Comparison of ENCODE assay signal across 8 mouse cellular contexts in the genomic region with DNA sequence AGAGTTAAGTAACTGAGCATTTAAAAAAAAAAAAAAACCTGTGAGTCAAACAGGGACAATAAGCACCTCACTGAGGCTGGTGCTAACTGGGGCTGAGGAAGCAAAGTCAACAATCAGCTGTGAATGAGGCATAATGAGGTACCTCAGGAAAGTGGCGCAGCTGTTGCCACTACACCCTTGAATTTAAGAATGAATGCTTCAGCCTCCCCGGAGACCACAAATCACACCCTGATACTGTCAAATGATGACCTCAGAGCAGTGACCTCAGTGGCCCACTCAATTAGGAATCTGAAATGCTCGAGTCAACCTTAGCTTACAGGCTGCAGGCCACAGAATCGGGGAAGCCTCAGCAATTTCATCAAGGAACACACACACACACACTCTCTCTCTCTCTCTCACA. TPM values are rescaled to one million over a fixed set of nuclear protein-coding genes. Genes with fewer than 3 reads are reported as not detected.
DNase-seq lines count a peak whose midpoint lies in the region; ATAC-seq and TF ChIP-seq lines count a peak whose summit lies in the region.

No protein-coding gene starts in this region.

- H3K27me3 ChIP-seq in heart, adult 2 months (ENCODE audit: control insufficient read depth, insufficient read depth, low read length) = no peaks in the 10 kb centered on the region
- H3K27me3 ChIP-seq in midbrain, embryonic 14.5 days (ENCODE audit: control insufficient read depth, insufficient read depth, low read length) = no peaks in the 10 kb centered on the region

- peaks cover 39% of the 10 kb centered on the region for H3K36me3 ChIP-seq in heart, adult 2 months (ENCODE audit: control insufficient read depth, insufficient read depth, low read length)
- H3K36me3 ChIP-seq in midbrain, embryonic 14.5 days (ENCODE audit: control insufficient read depth, insufficient read depth, low read length) = peaks cover 26% of the 10 kb centered on the region

- no peaks in the 10 kb centered on the region for H3K9me3 ChIP-seq in midbrain, embryonic 14.5 days (ENCODE audit: control insufficient read depth, low read length)

- H3K27ac ChIP-seq in heart, adult 2 months = peak overlapping the region; percentile 75
- H3K27ac ChIP-seq in midbrain, embryonic 14.5 days (replicated peaks; ENCODE audit: low read depth, low read length) = peak overlapping the region; percentile 98

- ATAC-seq in midbrain, embryonic 14.5 days (ENCODE audit: low FRiP score, low TSS enrichment) = no peak

- intact Hi-C loops in heart, adult 2 months (cut with DNase I) = loop anchor here (2.0 kb wide), 2 partner anchors 35 to 275 kb away; no protein-coding TSS in a partner anchor

- peak overlapping the region; percentile 58 for H3K9ac ChIP-seq in heart, adult 2 months (ENCODE audit: low read depth, low read length)
- peak overlapping the region; percentile 99 for H3K9ac ChIP-seq in midbrain, embryonic 14.5 days (replicated peaks; ENCODE audit: low read length)

- peaks cover 5% of the 10 kb centered on the region for H3K79me2 ChIP-seq in heart, adult 2 months (replicated peaks; ENCODE audit: control insufficient read depth, insufficient read depth, low read length)

- no peak for TF ChIP-seq EP300 in heart, adult 2 months (IDR thresholded peaks at IDR 0.05; ENCODE audit: insufficient read depth, low read depth, low read length)

- H3K4me3 ChIP-seq in heart, adult 2 months = peak overlapping the region; percentile 35; the same call in 1 of the 2 replicates
- H3K4me3 ChIP-seq in midbrain, embryonic 14.5 days (replicated peaks; ENCODE audit: low read depth, low read length) = peak overlapping the region; percentile 93

- TF ChIP-seq CTCF in heart, adult 2 months (IDR thresholded peaks at IDR 0.05) = no peak

- H3K4me2 ChIP-seq in midbrain, embryonic 14.5 days (ENCODE audit: low read length) = peak overlapping the region; percentile 78

- no peak for TF ChIP-seq POLR2A in heart, adult 2 months (IDR thresholded peaks at IDR 0.05; ENCODE audit: insufficient read depth, low read depth, low read length)

- DNase-seq in A20 (ENCODE audit: low read depth, low spot score) = peak; percentile 57
- peak; percentile 82 for DNase-seq in Muller cell, postnatal 12 days (ENCODE audit: inconsistent ontology term)
- DNase-seq in heart, adult 2 months = peak in 1 of 2 experiments; percentile 39
- DNase-seq in kidney, adult 9 months = peak; percentile 61
- DNase-seq in midbrain, embryonic 14.5 days = peak; percentile 69
- no peak for DNase-seq in liver
- no peak for DNase-seq in urinary bladder, postnatal 14 days (ENCODE audit: low spot score)
- DNase-seq in urinary bladder, postnatal 36 days (ENCODE audit: low spot score in 2 of 2) = no peak

- WGBS in heart, adult 2 months = 12% methylated on average over 4 of the region's 4 CpGs
- WGBS in midbrain, embryonic 14.5 days = 7% methylated on average over 4 of the region's 4 CpGs

- peaks cover 22% of the 10 kb centered on the region for H3K4me1 ChIP-seq in heart, adult 2 months (ENCODE audit: control insufficient read depth, insufficient read depth, low read length)
- peaks cover 29% of the 10 kb centered on the region for H3K4me1 ChIP-seq in midbrain, embryonic 14.5 days (ENCODE audit: control insufficient read depth, insufficient read depth, low read length)

RNA-seq across cellular contexts. Expression of gene Trib2, which starts 5.0 kb away (rescaled TPM):
- 10 to 100 TPM; 20.4 to 32.7 TPM for total RNA-seq in heart, adult 2 months (2021)
- polyA plus RNA-seq in heart, adult 2 months (2012; rRNA removed) = 15.4 and 22.7 TPM in 2 replicates
- polyA plus RNA-seq in midbrain, embryonic 14.5 days (2014; fragmentation: Nextera tagmentation; extraction: Ambion mirVana) = 130 and 167 TPM in 2 replicates

Comparison
In these comparisons a context has a peak if more than half of its experiments do, and no peak if none do; other contexts are left out.
1. DNase-seq: peak in A20 (single experiment), Muller cell, postnatal 12 days (single experiment), kidney, adult 9 months (single experiment) and midbrain, embryonic 14.5 days (single experiment); none in liver (single experiment), urinary bladder, postnatal 14 days (single experiment) and urinary bladder, postnatal 36 days (0 of 2).